Mouse (Mus musculus) heart, embryonic 12.5 days (tissue): ENCODE measurements at regions not wholly inside any gene's neighbourhood (a gene's known extent, or its start where the extent isn't known, plus 50 kb on each side); places are given as distances from the start of the nearest gene placed in this dataset.
"Not testable (repeated sequence)": the region's sequence is repeated elsewhere in the genome, so short reads cannot be mapped to it uniquely, and the experiment has no call there.

Experiments used
- ATAC-seq: fragments of 200-750 bp; cut with Nextera tagmentation; 2 replicates; pipeline ENCODE4 v1.8.0; 2017; ENCODE audit warnings: moderate TSS enrichment, moderate library complexity; ENCODE audit not compliant: insufficient number of reproducible peaks, low FRiP score
- H3K27ac ChIP-seq: fragments of 300-500 bp; sonication (generic); 2 replicates; pipeline ENCODE4 v1.5.1; 2016; ENCODE audit warnings: mild to moderate bottlenecking, moderate library complexity; ENCODE audit not compliant: poor library complexity, severe bottlenecking
- H3K27me3 ChIP-seq: fragments of 300-500 bp; sonication (generic); replicated peaks from 2 replicates; pipeline ENCODE4 v1.6.1; 2016; ENCODE audit warnings: mild to moderate bottlenecking, moderate library complexity
- H3K36me3 ChIP-seq: fragments of 300-500 bp; sonication (generic); 2 replicates; pipeline ENCODE4 v1.6.1; 2016; ENCODE audit warnings: mild to moderate bottlenecking, moderate library complexity
- H3K4me1 ChIP-seq: fragments of 300-500 bp; sonication (generic); replicated peaks from 2 replicates; pipeline ENCODE4 v1.6.1; 2016; ENCODE audit warnings: mild to moderate bottlenecking
- H3K4me2 ChIP-seq: fragments of 300-500 bp; sonication (generic); 2 replicates; pipeline ENCODE4 v1.6.1; 2016; ENCODE audit warnings: mild to moderate bottlenecking, moderate library complexity
- H3K4me3 ChIP-seq: fragments of 300-500 bp; sonication (generic); 2 replicates; pipeline ENCODE4 v1.5.1; 2016; ENCODE audit warnings: mild to moderate bottlenecking
- H3K9ac ChIP-seq: fragments of 300-500 bp; sonication (generic); 2 replicates; pipeline ENCODE4 v1.6.1; 2016; ENCODE audit warnings: mild to moderate bottlenecking, moderate library complexity
- H3K9me3 ChIP-seq: fragments of 300-500 bp; sonication (generic); replicated peaks from 2 replicates; pipeline ENCODE4 v1.6.1; 2016; ENCODE audit warnings: mild to moderate bottlenecking, moderate library complexity
- WGBS: fragments of 180-500 bp; shearing (Covaris S2); methylation state at CpG from one replicate; pipeline ENCODE4 v1.1.7; 2016; 5-methylcytosine and 5-hydroxymethylcytosine counted together

DNA sequence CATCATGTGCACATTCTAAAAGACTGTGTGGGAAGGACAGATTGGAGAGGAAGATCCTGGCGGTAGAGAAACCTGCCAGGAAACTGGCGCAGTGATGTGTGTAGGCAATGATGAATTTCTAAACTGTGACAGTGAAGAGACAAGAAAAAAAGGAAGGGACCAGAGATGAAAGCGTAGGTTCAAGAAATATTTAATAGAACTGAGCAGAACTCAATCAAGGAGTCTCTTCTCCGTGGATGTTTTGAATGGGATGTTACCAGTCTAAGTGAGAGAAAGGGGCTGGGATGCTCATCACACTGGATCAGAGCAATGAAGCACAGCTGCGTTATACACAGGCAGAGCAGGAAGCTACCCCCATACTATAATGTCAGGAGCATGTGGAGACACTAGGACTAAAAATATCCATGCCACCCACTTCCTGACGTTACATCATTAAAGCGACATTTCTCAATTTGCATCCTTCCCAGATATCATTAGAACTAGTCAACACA is 119.5 kb upstream of the Usp47 start:
- ATAC-seq = no peak
- no peak overlapping the region for H3K27ac ChIP-seq
- peaks cover 4% of the 10 kb centered on the region; the same call in 1 of the 2 replicates for H3K4me1 ChIP-seq
- H3K9ac ChIP-seq = no peak overlapping the region
- H3K9me3 ChIP-seq = peaks cover 3% of the 10 kb centered on the region; the same call in 1 of the 2 replicates
- no peaks in the 10 kb centered on the region for H3K36me3 ChIP-seq
- no peak overlapping the region for H3K4me2 ChIP-seq
- H3K27me3 ChIP-seq = no peaks in the 10 kb centered on the region
- H3K4me3 ChIP-seq = no peak overlapping the region
- 72% methylated on average over 7 of the region's 7 CpGs for WGBS

DNA sequence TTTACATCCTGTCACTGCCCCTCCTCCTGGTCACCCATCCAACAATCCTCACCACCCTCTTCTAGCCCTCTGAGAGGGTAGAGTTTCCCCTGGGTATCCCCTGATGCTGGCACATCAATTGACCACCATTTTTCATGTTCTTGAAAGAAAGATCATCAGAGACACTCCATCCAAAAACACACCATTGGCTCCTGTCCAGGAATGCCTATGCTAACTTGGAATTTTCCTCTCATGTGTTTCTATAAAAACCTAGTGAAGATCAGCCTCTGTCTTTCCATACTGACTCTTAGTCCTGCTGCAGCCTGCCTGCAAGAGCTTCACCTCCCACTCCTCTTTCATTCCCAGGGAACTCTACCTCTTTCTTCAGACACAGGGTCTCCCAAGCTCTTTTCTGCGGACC is 117.2 kb upstream of the Galnt18 start:
- Histone ChIP-seq H3K4me3 (no peak overlapping the region), H3K9me3 (peaks cover 3% of the 10 kb centered on the region; the same call in 1 of the 2 replicates), H3K27ac (no peak overlapping the region), H3K27me3 (no peaks in the 10 kb centered on the region), H3K9ac (no peak overlapping the region), H3K4me2 (no peak overlapping the region), H3K4me1 (0 out of 2 replicates have a peak, but pooled peaks cover 5% of the 10 kb centered on the region), H3K36me3 (no peaks in the 10 kb centered on the region)
- no peak for ATAC-seq
- WGBS = 72% methylated on average over 1 of the region's 1 CpGs

DNA sequence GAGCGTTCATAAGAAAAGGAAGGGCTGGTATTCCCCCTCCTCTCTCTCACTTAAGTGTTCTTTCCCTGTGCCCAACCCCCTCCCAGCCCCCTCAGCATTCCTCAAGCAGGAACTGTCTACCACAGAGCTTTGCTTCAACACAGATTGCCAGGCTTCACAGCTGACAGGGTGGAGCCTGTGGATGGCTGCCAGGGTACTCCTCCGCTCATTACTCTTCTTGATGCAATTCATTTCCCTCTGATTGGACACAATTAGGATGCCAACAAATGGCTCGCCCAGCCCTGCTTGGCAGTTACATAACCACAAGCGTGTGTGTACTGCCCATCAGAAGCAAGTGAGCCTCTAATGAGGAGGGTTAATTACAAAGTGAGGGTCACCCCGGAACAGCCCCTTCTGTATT is 116.5 kb upstream of the Galnt18 start:
- H3K4me3 ChIP-seq = no peak overlapping the region
- WGBS = 67% methylated on average over 5 of the region's 5 CpGs
- H3K27ac ChIP-seq = no peak overlapping the region
- ATAC-seq = no peak; the same call in 1 of the 2 replicates
- H3K9me3 ChIP-seq = no peaks in the 10 kb centered on the region
- H3K36me3 ChIP-seq = no peaks in the 10 kb centered on the region
- no peak overlapping the region for H3K4me2 ChIP-seq
- H3K9ac ChIP-seq = no peak overlapping the region
- 0 out of 2 replicates have a peak, but pooled peaks cover 5% of the 10 kb centered on the region for H3K4me1 ChIP-seq
- no peaks in the 10 kb centered on the region for H3K27me3 ChIP-seq

DNA sequence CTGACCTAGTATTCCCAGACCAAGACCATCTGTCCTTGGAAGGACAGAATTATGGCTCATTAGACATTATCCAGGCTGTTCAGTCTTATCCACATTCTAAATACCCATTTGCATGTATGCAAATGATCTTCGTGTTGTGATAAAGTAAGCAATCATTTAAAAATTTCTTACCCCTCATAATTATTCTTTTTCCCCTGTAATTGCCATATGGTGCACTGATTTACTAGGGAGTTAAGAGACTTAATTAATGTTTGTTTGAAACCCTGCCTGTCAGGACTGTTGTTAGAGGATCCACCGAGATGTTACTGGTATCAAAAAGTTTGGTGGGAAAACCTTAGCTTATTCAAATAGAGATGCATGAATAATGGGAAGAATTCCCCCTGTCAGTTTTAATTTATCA is 103.2 kb upstream of the Galnt18 start:
- ATAC-seq = no peak
- Histone ChIP-seq H3K27me3 (no peaks in the 10 kb centered on the region), H3K9ac (no peak overlapping the region), H3K9me3 (no peaks in the 10 kb centered on the region), H3K36me3 (no peaks in the 10 kb centered on the region), H3K4me1 (peaks cover 6% of the 10 kb centered on the region; the same call in 1 of the 2 replicates), H3K4me2 (no peak overlapping the region), H3K4me3 (no peak overlapping the region), H3K27ac (no peak overlapping the region)
- WGBS = 79% methylated on average over 2 of the region's 2 CpGs

DNA sequence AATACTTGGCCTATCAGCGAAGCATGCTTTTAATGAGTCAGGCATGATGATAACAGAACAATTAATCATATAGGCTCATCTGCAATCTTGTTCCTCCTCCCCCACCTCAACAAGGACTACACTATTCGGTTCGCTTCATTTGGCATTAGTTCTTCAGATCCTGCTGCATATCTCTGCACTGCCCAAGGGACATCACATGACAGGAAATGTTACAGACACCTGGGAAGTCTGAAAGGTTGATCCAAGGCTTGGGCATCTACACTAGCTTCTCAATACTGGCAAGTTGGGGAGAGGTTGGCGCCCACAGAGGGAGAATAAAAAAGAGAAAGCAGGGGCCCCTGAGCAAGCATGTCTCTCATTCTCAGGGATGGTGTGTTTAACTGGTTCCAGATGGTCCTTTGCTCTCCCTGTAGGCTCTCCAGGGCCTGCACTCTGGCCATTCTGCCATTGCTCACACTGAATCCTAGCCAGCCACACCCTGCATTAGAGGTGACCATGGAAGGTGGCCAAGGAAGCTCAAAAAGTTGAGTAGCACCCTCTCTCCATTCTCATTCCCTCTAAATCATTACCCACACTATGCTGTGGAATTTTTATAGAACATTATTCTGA is 100.4 kb upstream of the Galnt18 start:
- no peak overlapping the region for H3K27ac ChIP-seq
- ATAC-seq = no peak
- 76% methylated on average over 4 of the region's 4 CpGs for WGBS
- no peak overlapping the region for H3K4me3 ChIP-seq
- H3K9me3 ChIP-seq = no peaks in the 10 kb centered on the region
- no peak overlapping the region for H3K9ac ChIP-seq
- H3K4me1 ChIP-seq = peaks cover 6% of the 10 kb centered on the region; the same call in 1 of the 2 replicates
- no peak overlapping the region for H3K4me2 ChIP-seq
- H3K36me3 ChIP-seq = no peaks in the 10 kb centered on the region
- H3K27me3 ChIP-seq = no peaks in the 10 kb centered on the region

DNA sequence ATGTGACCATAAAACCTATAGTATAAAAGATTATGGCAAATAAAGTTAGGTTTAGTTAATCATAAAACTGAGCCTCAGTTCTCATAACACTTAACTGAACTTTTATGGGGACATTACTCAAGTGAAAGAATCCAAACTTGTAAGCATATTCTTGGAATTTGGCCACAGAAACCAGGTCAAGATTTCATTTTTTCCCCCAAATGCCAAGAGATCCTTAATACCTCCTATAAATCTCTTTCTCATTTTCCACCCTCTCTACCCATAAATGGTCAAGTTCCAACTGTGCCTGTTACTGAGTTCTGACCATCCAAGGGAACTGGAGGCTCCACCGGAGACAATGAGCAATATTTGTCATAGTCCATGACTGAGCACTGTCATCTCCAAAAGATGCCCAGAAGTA is 97.8 kb upstream of the Galnt18 start:
- no peak overlapping the region for H3K4me3 ChIP-seq
- no peak overlapping the region for H3K9ac ChIP-seq
- WGBS = 90% methylated on average over 1 of the region's 1 CpGs
- H3K4me1 ChIP-seq = peaks cover 6% of the 10 kb centered on the region; the same call in 1 of the 2 replicates
- no peak overlapping the region for H3K4me2 ChIP-seq
- no peaks in the 10 kb centered on the region for H3K36me3 ChIP-seq
- no peaks in the 10 kb centered on the region for H3K27me3 ChIP-seq
- no peak for ATAC-seq
- no peaks in the 10 kb centered on the region for H3K9me3 ChIP-seq
- H3K27ac ChIP-seq = no peak overlapping the region

DNA sequence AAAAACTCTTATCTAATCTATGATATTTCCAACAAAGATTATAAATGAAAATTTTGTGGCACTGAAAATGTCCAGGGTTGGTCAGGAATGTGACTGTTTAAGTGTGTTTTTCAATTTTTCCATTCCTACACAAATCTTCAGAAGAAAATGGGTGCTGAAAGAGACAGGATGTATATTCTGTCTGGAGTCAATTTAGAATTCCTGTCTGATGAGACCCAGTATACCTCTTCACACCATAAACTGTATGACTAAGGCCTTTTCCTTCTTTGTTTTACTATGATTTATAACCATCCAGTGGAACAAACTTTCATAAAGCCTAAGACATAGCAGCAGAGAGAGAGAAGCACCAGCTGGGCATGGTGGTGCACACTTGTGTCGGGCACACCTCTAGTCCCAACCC is 96.2 kb upstream of the Galnt18 start:
- no peak overlapping the region for H3K27ac ChIP-seq
- H3K27me3 ChIP-seq = no peaks in the 10 kb centered on the region
- peaks cover 6% of the 10 kb centered on the region; the same call in 1 of the 2 replicates for H3K4me1 ChIP-seq
- H3K36me3 ChIP-seq = no peaks in the 10 kb centered on the region
- H3K9ac ChIP-seq = no peak overlapping the region
- 85% methylated on average over 1 of the region's 1 CpGs for WGBS
- H3K4me2 ChIP-seq = no peak overlapping the region
- H3K4me3 ChIP-seq = no peak overlapping the region
- no peak for ATAC-seq
- no peaks in the 10 kb centered on the region for H3K9me3 ChIP-seq

DNA sequence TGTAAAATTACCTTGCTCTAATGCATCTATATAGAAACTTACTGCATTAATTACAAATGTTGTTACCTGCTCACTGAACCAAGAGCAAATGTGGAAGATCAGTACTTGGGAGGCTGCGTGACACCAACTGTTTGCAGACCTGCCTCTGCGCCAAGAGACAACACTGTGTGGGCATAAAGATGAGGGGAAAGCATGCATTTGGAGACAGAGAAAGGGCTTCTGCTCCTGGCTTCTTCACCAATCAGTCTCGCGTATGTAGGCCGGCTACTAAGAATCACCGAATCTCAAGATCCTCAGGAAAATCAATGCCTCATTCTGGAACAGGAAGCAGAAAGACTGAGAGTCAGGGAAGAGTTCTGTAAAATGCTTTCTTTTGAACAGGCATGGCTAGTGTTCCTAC is 89.6 kb upstream of the Galnt18 start:
- H3K4me2 ChIP-seq = no peak overlapping the region
- no peak for ATAC-seq
- H3K4me3 ChIP-seq = no peak overlapping the region
- H3K9me3 ChIP-seq = no peaks in the 10 kb centered on the region
- H3K9ac ChIP-seq = no peak overlapping the region
- no peaks in the 10 kb centered on the region for H3K4me1 ChIP-seq
- H3K36me3 ChIP-seq = no peaks in the 10 kb centered on the region
- no peaks in the 10 kb centered on the region for H3K27me3 ChIP-seq
- H3K27ac ChIP-seq = no peak overlapping the region
- WGBS = 96% methylated on average over 6 of the region's 6 CpGs

DNA sequence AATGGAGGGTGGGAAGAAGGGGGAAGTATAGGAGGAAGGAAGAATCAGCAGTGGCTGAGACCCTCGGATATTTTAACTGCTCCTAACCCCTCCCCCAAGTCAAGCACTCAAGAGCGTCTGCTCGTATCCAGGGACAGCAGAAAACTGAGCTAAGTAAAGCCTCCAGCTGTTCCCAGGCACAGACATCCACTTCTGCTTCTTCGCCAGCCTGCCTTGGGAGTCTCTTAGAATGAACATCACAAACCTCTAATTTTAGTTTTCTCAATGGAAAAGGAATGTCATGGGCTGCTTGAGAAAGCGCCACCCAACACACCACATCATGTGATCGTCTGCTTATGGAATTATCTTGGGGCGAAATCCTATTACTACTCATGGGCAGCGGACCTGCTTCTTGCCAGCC is 83.3 kb upstream of the Galnt18 start:
- Histone ChIP-seq H3K9ac (no peak overlapping the region), H3K27ac (no peak overlapping the region), H3K4me3 (no peak overlapping the region), H3K36me3 (no peaks in the 10 kb centered on the region), H3K27me3 (no peaks in the 10 kb centered on the region), H3K4me2 (no peak overlapping the region), H3K9me3 (no peaks in the 10 kb centered on the region), H3K4me1 (no peaks in the 10 kb centered on the region)
- no peak for ATAC-seq
- 55% methylated on average over 8 of the region's 8 CpGs for WGBS

DNA sequence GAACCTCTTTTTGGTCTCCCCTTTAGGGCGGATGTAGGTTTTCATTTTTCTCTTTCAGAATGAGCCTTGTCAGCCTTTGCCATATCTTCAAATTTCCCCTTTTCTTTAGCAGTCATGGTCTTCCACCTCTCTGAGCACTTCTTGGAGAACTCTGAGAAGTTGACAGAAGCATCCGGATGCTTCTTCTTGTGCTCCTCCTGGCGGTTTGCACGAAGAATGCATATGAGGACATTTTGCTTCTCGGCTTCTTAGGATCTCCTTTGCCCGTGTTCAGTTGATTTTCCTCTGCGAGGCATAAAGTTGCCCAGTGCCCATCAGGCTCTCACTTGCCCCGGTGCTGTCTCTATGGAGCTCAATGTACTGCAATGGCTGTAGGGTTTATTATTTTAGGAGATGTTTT is 78.5 kb upstream of the Galnt18 start:
- H3K9ac ChIP-seq, ATAC-seq, H3K36me3 ChIP-seq, H3K27me3 ChIP-seq, H3K4me3 ChIP-seq, H3K9me3 ChIP-seq, H3K27ac ChIP-seq, H3K4me2 ChIP-seq: not testable (repeated sequence)
- peaks cover 13% of the 10 kb centered on the region for H3K4me1 ChIP-seq
- WGBS = 84% methylated on average over 8 of the region's 8 CpGs

DNA sequence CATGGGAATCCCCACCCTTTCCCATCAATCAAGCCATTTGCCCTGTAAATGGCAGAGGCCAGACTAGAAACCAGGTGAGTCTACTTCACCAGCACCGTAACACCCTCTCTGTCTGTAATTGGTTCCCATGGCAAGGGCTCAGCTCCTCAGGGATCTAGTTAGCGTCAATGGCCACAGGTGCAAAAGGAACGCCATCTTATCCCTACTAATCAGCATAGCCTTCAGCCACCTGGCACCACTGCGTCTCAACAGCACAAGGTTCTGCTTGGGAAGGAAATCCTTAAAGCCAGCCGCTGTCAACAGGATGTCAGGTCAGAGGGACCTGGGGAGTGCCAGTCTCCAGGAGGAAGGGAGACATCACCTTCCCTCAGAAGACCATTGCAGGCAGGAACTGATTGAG is 77.2 kb upstream of the Galnt18 start:
- no peak for ATAC-seq
- peaks cover 13% of the 10 kb centered on the region for H3K4me1 ChIP-seq
- H3K36me3 ChIP-seq = no peaks in the 10 kb centered on the region
- no peak overlapping the region for H3K9ac ChIP-seq
- H3K4me2 ChIP-seq = no peak overlapping the region
- H3K9me3 ChIP-seq = no peaks in the 10 kb centered on the region
- H3K4me3 ChIP-seq = no peak overlapping the region
- no peaks in the 10 kb centered on the region for H3K27me3 ChIP-seq
- H3K27ac ChIP-seq = no peak overlapping the region
- 57% methylated on average over 5 of the region's 5 CpGs for WGBS

DNA sequence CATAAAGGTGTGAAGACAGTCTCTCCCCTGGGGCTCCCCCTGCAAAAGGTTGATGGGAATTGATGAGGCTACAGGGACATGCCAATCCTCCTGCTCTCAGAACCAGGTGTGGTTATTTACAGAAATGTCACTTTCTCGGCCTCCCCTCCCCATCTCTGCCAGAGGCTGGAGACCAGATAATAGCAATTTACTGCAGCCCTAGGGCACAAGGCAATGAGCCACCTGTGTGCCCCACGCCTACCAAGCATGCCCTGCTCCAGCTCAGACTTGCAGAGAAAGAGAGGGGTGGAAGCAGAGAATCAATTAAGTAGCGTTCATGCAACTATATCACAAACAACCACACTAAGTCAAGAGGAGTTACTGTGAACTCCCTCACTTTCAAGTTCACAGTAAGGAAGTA is 75.5 kb upstream of the Galnt18 start:
- no peaks in the 10 kb centered on the region for H3K9me3 ChIP-seq
- H3K36me3 ChIP-seq = no peaks in the 10 kb centered on the region
- H3K4me3 ChIP-seq = no peak overlapping the region
- WGBS = 79% methylated on average over 3 of the region's 3 CpGs
- H3K27ac ChIP-seq = no peak overlapping the region
- no peak overlapping the region for H3K9ac ChIP-seq
- ATAC-seq = no peak
- peaks cover 13% of the 10 kb centered on the region for H3K4me1 ChIP-seq
- no peaks in the 10 kb centered on the region for H3K27me3 ChIP-seq
- H3K4me2 ChIP-seq = no peak overlapping the region
